Comparison of ENCODE assay signal across 8 mouse cellular contexts in the genomic region with DNA sequence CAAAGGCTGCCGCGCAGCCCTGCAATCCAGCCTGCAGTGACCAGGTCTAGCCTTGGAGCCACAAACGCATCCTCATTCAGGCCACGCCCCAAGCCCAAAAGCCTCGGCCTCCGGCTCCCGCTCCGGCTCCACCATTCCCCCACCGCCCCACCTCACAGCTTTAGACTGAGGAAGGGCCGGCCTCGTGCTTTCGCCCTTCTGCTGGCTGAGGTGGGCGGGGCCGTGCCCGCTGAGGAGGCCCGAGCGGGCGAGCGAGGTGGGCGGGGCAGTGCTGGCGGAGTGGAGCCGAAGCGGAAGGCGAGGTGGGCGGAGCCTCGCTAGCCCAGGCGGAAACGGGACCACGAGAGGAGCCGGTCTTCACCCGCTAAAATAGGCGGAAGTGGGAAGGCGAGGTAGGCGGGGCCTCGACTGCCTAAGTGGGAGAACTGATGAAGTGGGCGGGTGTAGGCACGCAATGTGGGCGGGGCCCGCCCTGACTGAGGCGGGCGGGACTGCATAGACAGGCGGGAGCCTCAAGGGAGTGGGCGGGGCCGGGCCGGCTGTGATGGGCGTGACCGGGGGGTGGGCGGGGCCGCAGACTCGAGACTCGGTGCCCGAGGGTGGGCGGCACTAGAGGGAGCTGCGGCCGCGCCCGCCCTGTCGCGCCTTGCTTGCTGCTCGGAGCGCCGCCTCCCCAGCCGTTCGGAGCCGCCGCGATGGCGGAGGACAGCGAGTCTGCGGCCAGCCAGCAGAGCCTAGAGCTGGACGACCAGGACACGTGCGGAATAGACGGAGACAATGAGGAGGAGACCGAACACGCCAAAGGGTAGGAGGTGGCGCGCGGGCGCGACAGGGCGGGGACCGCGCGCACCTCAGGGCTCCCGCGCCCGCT. TPM values are rescaled to one million over a fixed set of nuclear protein-coding genes. Genes with fewer than 3 reads are reported as not detected.
DNase-seq lines count a peak whose midpoint lies in the region; ATAC-seq and TF ChIP-seq lines count a peak whose summit lies in the region.

A gene (plus strand): TSS at position 611 of the 871 bp plus-strand sequence.

- no peaks in the 10 kb centered on the region; the same call in 1 of the 2 replicates for H3K4me1 ChIP-seq in cortical plate, adult 2 months (ENCODE audit: control insufficient read depth, insufficient read depth, low read length)
- H3K4me1 ChIP-seq in megakaryocyte, embryonic 14.5 days, result peaks cover 47% of the 10 kb centered on the region

- H3K36me3 ChIP-seq in megakaryocyte, embryonic 14.5 days (replicated peaks; ENCODE audit: low read length), result no peaks in the 10 kb centered on the region

- peak; percentile 82 for ATAC-seq in activated CD4-positive, CD25-positive, alpha-beta regulatory T cell, adult 4 months

- H3K27ac ChIP-seq in cortical plate, adult 2 months (ENCODE audit: insufficient read depth, low read length), result peak within 1 kb of the TSS; percentile 94

- peak; percentile 100 for DNase-seq in gastrocnemius, adult 8-10 months (ENCODE audit: low spot score in 2 of 2)
- peak; percentile 98 for DNase-seq in hindlimb bud, embryonic 11.5 days (ENCODE audit: extremely low spot score, low read depth, low spot score)
- peak; percentile 92 to 99 for DNase-seq in left cerebral cortex, adult 8-10 months (ENCODE audit: low spot score in 2 of 2)
- DNase-seq in right cerebral cortex, postnatal 10 days (ENCODE audit: low spot score in 2 of 2), result peak; percentile 99 to 100
- DNase-seq in urinary bladder, postnatal 25 days (ENCODE audit: low spot score), result peak; percentile 95

- H3K4me3 ChIP-seq in cortical plate, adult 2 months (ENCODE audit: insufficient read depth, low read length), result peak within 1 kb of the TSS; percentile 91
- peak within 1 kb of the TSS; percentile 99 for H3K4me3 ChIP-seq in megakaryocyte, embryonic 14.5 days (replicated peaks)

- no peaks in the 10 kb centered on the region for H3K27me3 ChIP-seq in megakaryocyte, embryonic 14.5 days (replicated peaks)

- peak; percentile 59 for TF ChIP-seq POLR2A in cortical plate, adult 2 months (IDR thresholded peaks at IDR 0.05; ENCODE audit: extremely low read depth, insufficient read depth, low read length)

- TF ChIP-seq CTCF in cortical plate, adult 2 months (IDR thresholded peaks at IDR 0.05; ENCODE audit: extremely low read depth, insufficient read depth, low read length), result no peak

- H3K9me3 ChIP-seq in megakaryocyte, embryonic 14.5 days, result no peaks in the 10 kb centered on the region

RNA-seq across cellular contexts. Expression of the gene that starts here (rescaled TPM):
- polyA plus RNA-seq in activated CD4-positive, CD25-positive, alpha-beta regulatory T cell, adult 4 months (2017; shearing (Covaris generic)), result 10 to 100 TPM; 41.8 to 53.2 TPM
- polyA plus RNA-seq in cortical plate, adult 2 months (2012; rRNA removed), result 52.5 and 53.3 TPM in 2 replicates
- total RNA-seq in gastrocnemius, adult 8-10 months (2022), result 10 to 100 TPM in 3 of 4 experiments, 1 to 10 TPM in 1; 10.0 to 17.1 (median 13.1) TPM
- total RNA-seq in left cerebral cortex, adult 8-10 months (2022), result 10 to 100 TPM; 86.3 to 98.2 (median 91.2) TPM
- 0.37 and 13.6 TPM in 2 replicates for polyA plus RNA-seq in megakaryocyte, embryonic 14.5 days (2012; ENCODE audit: insufficient read depth, low replicate concordance)

Comparison
In these comparisons a context has a peak if more than half of its experiments do, and no peak if none do; other contexts are left out.
1. Peak in every context shown above with its lines: DNase-seq, ATAC-seq, H3K4me3 ChIP-seq and H3K27ac ChIP-seq.
2. RNA of the gene that starts here (total RNA-seq): 86.3 to 98.2 TPM in left cerebral cortex, adult 8-10 months; 10.0 to 17.1 TPM in gastrocnemius, adult 8-10 months; every median in the first group is over 4 times any median in the second.